12 mouse cellular contexts compared by ENCODE assay signal in the genomic region with DNA sequence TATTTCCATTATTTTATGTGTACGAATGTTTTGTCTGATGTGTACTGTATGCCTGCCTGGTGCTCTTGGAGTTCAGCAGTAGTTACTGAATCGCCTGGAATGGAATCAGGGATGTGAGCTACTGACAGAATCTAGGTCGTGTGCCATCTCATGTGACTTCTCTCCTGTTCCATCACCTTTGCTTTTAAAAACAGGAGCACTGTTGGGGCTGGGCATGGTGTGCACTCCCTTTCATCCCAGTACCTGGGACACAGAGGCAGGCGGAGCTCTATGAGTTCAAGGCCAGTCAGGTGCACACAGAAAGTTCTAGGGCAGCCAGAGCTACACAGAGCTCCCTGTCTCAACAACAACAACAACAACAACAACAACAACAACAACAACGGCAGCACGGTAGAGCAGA. TPM values are rescaled to one million over a fixed set of nuclear protein-coding genes. Genes with fewer than 3 reads are reported as not detected.
DNase-seq lines count a peak whose midpoint lies in the region; ATAC-seq and TF ChIP-seq lines count a peak whose summit lies in the region.
"Had no signal": no experiment of that assay in that cellular context is flagged by ENCODE, and none has a peak within 500 bp of the region (broad histone marks: within the 10 kb centered on the region; RNA-seq: fewer than 3 reads in every experiment).

No protein-coding gene starts in this region.

- H3K27me3 ChIP-seq in heart, adult 2 months (ENCODE audit: control insufficient read depth, insufficient read depth, low read length): no peaks in the 10 kb centered on the region
- H3K27me3 ChIP-seq in embryonic facial prominence, embryonic 14.5 days (replicated peaks; ENCODE audit: control insufficient read depth, insufficient read depth, low read length): no peaks in the 10 kb centered on the region
- no peaks in the 10 kb centered on the region for H3K27me3 ChIP-seq in hindbrain, postnatal 0 days (ENCODE audit: insufficient read depth, low read length)

- no peak for TF ChIP-seq POLR2A in heart, adult 2 months (IDR thresholded peaks at IDR 0.05; ENCODE audit: insufficient read depth, low read depth, low read length)

- H3K9ac ChIP-seq in heart, adult 2 months (ENCODE audit: low read depth, low read length): no peak overlapping the region
- H3K9ac ChIP-seq in embryonic facial prominence, embryonic 14.5 days (ENCODE audit: low read depth, low read length): no peak overlapping the region
- no peak overlapping the region for H3K9ac ChIP-seq in hindbrain, postnatal 0 days (replicated peaks; ENCODE audit: low read length)
- H3K9ac ChIP-seq: liver, embryonic 14.5 days had no signal

- peaks cover 28% of the 10 kb centered on the region for H3K36me3 ChIP-seq in heart, adult 2 months (ENCODE audit: control insufficient read depth, insufficient read depth, low read length)
- H3K36me3 ChIP-seq in embryonic facial prominence, embryonic 14.5 days (ENCODE audit: control insufficient read depth, insufficient read depth, low read length): 0 out of 2 replicates have a peak, but pooled peaks cover 2% of the 10 kb centered on the region
- H3K36me3 ChIP-seq in hindbrain, postnatal 0 days (ENCODE audit: insufficient read depth, low read length): no peaks in the 10 kb centered on the region

- no peak for TF ChIP-seq EP300 in heart, adult 2 months (IDR thresholded peaks at IDR 0.05; ENCODE audit: insufficient read depth, low read depth, low read length)

- WGBS in heart, adult 2 months: 64% methylated on average over 6 of the region's 6 CpGs
- WGBS in embryonic facial prominence, embryonic 14.5 days: 88% methylated on average over 6 of the region's 6 CpGs
- WGBS in hindbrain, postnatal 0 days: 79% methylated on average over 6 of the region's 6 CpGs

- H3K4me2 ChIP-seq in embryonic facial prominence, embryonic 14.5 days (ENCODE audit: low read depth, low read length): no peak overlapping the region
- no peak overlapping the region for H3K4me2 ChIP-seq in hindbrain, postnatal 0 days (ENCODE audit: low read depth, low read length)

- H3K4me3 ChIP-seq in heart, adult 2 months: no peak overlapping the region
- H3K4me3 ChIP-seq in layer of hippocampus, adult 2 months: no peak overlapping the region
- H3K4me3 ChIP-seq in embryonic facial prominence, embryonic 14.5 days (ENCODE audit: low read depth, low read length): no peak overlapping the region
- no peak overlapping the region for H3K4me3 ChIP-seq in hindbrain, postnatal 0 days (ENCODE audit: low read length)

- H3K27ac ChIP-seq in heart, adult 2 months: peak overlapping the region; percentile 57
- H3K27ac ChIP-seq in layer of hippocampus, adult 2 months: peak overlapping the region; percentile 88
- H3K27ac ChIP-seq in embryonic facial prominence, embryonic 14.5 days (replicated peaks; ENCODE audit: low read depth, low read length): 0 out of 2 replicates have a peak overlapping the region, but pooled peaks have one; percentile 40
- peak overlapping the region; percentile 69 for H3K27ac ChIP-seq in hindbrain, postnatal 0 days
- H3K27ac ChIP-seq: liver, embryonic 14.5 days; macrophage had no signal

- no peak for DNase-seq in heart, adult 2 months
- DNase-seq in heart, postnatal 14 days: no peak
- DNase-seq in layer of hippocampus, adult 2 months (ENCODE audit: low spot score in 2 of 2): no peak
- DNase-seq in layer of hippocampus, postnatal 10 days (ENCODE audit: low spot score in 2 of 2): no peak
- DNase-seq in embryonic facial prominence, embryonic 14.5 days (ENCODE audit: low spot score): no peak
- no peak for DNase-seq in hindbrain, postnatal 0 days (ENCODE audit: low spot score)
- DNase-seq in embryo, embryonic 10.5 days (ENCODE audit: low spot score): no peak
- DNase-seq in layer of hippocampus, adult 11-12 months (ENCODE audit: low spot score): no peak
- DNase-seq: adrenal gland, adult 8-10 months; retina, postnatal 1 day had no signal

- intact Hi-C loops in heart, adult 2 months (cut with DNase I): loop anchor here (2.0 to 5.0 kb wide), 4 partner anchors 39 to 147 kb away; a partner anchor contains a TSS
- intact Hi-C loops in heart, postnatal 14 days (cut with DNase I): loop anchor here (5.0 kb wide), 2 partner anchors 55 to 130 kb away; no protein-coding TSS in a partner anchor

- no peak for ATAC-seq in embryonic facial prominence, embryonic 14.5 days (ENCODE audit: low read depth)
- no peak for ATAC-seq in hindbrain, postnatal 0 days

- H3K9me3 ChIP-seq in embryonic facial prominence, embryonic 14.5 days (ENCODE audit: control insufficient read depth, low read length): no peaks in the 10 kb centered on the region
- H3K9me3 ChIP-seq in hindbrain, postnatal 0 days (ENCODE audit: low read length): no peaks in the 10 kb centered on the region

- peaks cover 2% of the 10 kb centered on the region; the same call in 1 of the 2 replicates for H3K79me2 ChIP-seq in heart, adult 2 months (replicated peaks; ENCODE audit: control insufficient read depth, insufficient read depth, low read length)

- peaks cover 34% of the 10 kb centered on the region for H3K4me1 ChIP-seq in heart, adult 2 months (ENCODE audit: control insufficient read depth, insufficient read depth, low read length)
- peaks cover 56% of the 10 kb centered on the region for H3K4me1 ChIP-seq in embryonic facial prominence, embryonic 14.5 days (ENCODE audit: control insufficient read depth, insufficient read depth, low read length)
- H3K4me1 ChIP-seq in hindbrain, postnatal 0 days (ENCODE audit: insufficient read depth, low read length): peaks cover 6% of the 10 kb centered on the region; the same call in 1 of the 2 replicates

- TF ChIP-seq CTCF in heart, adult 2 months (IDR thresholded peaks at IDR 0.05): no peak
- no peak for TF ChIP-seq CTCF in layer of hippocampus, adult 2 months (conservative IDR thresholded peaks at IDR 0.05)
- no peak for TF ChIP-seq CTCF in hindbrain, postnatal 0 days (IDR thresholded peaks at IDR 0.05; ENCODE audit: low read depth)

RNA-seq across cellular contexts. Expression of a gene that starts 38.2 kb away (rescaled TPM):
- 10 to 100 TPM; 34.5 to 36.8 TPM for total RNA-seq in heart, adult 2 months (2021)
- 8.5 and 14.7 TPM in 2 replicates for polyA plus RNA-seq in heart, adult 2 months (2012; rRNA removed)
- total RNA-seq in heart, postnatal 14 days (2021): 10 to 100 TPM; 46.4 to 46.8 TPM
- 100 to 1,000 TPM; 106 to 111 TPM for total RNA-seq in layer of hippocampus, adult 2 months (2021)
- total RNA-seq in layer of hippocampus, postnatal 10 days (2021): 100 to 1,000 TPM in 1 of 2 experiments, 10 to 100 TPM in 1; 99.4 to 116 TPM
- 44.0 and 44.4 TPM in 2 replicates for polyA plus RNA-seq in embryonic facial prominence, embryonic 14.5 days (2014; fragmentation: Nextera tagmentation; extraction: Ambion mirVana)
- total RNA-seq in hindbrain, postnatal 0 days (2014; rRNA removed): 53.7 and 54.1 TPM in 2 replicates
- 45.4 and 45.6 TPM in 2 replicates for polyA plus RNA-seq in hindbrain, postnatal 0 days (2015; fragmentation: Nextera tagmentation; extraction: Ambion mirVana)

RNA-seq across cellular contexts. Expression of a gene that starts 39.0 kb away (rescaled TPM):
- total RNA-seq in heart, adult 2 months (2021): 10 to 100 TPM; 19.7 to 20.2 TPM
- 14.9 and 27.7 TPM in 2 replicates for polyA plus RNA-seq in heart, adult 2 months (2012; rRNA removed)
- total RNA-seq in heart, postnatal 14 days (2021): 10 to 100 TPM; 28.4 to 31.5 TPM
- 10 to 100 TPM; 18.3 to 21.9 TPM for total RNA-seq in layer of hippocampus, adult 2 months (2021)
- 10 to 100 TPM; 31.6 to 33.9 TPM for total RNA-seq in layer of hippocampus, postnatal 10 days (2021)
- polyA plus RNA-seq in embryonic facial prominence, embryonic 14.5 days (2014; fragmentation: Nextera tagmentation; extraction: Ambion mirVana): 39.6 and 40.0 TPM in 2 replicates
- 33.9 and 35.5 TPM in 2 replicates for total RNA-seq in hindbrain, postnatal 0 days (2014; rRNA removed)
- polyA plus RNA-seq in hindbrain, postnatal 0 days (2015; fragmentation: Nextera tagmentation; extraction: Ambion mirVana): 36.2 and 37.5 TPM in 2 replicates
